Mouse (Mus musculus) ovary, adult 10 weeks (tissue): ENCODE measurements around the gene AC129217.1. TPM values are rescaled to one million over a fixed set of nuclear protein-coding genes. Genes with fewer than 3 reads are reported as not detected.

Experiments used
- polyA plus RNA-seq: library from polyadenylated mRNA; stranded (reverse); fragments of 350-450 nt; fragmentation: Illumina TruSeq; extraction: RNeasy Lipid Tissue Mini Kit (QIAGEN cat#74804); gene quantifications from one replicate; pipeline ENCODE4 v1.2.3, GENCODE M21; 2014

AC129217.1 gene
- polyA plus RNA-seq = 3.6 TPM

DNA sequence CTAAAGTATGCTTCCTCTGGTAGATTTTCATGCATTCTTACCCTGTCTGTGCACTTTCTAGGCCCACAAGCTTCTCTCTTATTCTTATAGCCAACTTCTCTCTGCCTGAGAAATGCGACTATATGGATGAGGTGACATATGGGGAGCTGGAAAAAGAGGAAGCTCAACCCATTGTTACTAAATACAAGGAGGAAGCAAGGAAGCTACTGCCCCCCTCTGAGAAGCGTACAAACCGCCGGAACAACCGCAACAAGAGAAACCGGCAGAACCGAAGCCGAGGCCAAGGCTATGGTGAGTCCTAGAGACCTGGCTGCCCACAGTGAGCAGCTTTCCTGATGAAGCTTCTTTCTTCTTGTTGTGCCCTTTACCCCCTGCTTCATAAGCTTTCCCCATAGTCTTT is at the start of gene AC129217.1:
AC129217.1 (plus strand) TSS at position 114 of the 400 bp plus-strand sequence.

DNA sequence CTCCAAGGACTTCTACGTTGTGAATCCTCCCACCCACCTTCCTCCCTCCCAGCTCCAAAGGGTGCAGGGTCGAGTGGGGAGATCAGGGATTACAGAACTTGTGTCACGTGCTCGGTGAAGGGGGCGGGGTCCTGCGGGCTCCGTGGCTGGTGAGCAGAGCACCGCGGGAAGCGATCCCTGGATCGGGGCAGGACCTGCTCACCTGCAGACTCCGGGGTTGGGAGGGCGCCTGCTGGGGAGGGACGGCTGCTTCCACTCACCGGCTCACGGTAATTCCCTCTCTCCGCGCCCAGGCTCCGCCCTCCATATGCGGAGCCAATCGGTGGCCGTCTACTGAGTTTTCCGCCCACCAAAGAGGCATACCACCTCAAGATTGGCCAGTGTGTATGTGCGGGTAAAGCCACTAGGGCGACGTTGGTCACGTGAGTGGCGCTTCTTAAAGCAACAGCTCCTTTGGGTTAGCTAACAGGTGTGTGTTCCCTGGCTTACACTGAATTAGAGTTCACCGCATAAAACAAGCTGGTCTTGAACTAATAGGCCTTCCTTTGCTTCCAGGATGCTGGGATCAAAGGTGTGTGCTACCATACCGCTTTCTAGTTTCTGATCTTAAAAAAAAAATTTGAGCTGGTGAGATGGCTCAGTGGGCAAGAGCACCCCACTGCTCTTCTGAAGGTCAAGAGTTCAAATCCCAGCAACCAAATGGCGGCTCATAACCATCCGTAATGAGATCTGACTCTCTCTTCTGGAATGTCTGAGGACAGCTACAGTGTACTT is 43.4 kb upstream of the AC129217.1 start, which contains the start of gene Taf6l:
Taf6l (minus strand) TSS at position 410 of the 774 bp plus-strand sequence.

DNA sequence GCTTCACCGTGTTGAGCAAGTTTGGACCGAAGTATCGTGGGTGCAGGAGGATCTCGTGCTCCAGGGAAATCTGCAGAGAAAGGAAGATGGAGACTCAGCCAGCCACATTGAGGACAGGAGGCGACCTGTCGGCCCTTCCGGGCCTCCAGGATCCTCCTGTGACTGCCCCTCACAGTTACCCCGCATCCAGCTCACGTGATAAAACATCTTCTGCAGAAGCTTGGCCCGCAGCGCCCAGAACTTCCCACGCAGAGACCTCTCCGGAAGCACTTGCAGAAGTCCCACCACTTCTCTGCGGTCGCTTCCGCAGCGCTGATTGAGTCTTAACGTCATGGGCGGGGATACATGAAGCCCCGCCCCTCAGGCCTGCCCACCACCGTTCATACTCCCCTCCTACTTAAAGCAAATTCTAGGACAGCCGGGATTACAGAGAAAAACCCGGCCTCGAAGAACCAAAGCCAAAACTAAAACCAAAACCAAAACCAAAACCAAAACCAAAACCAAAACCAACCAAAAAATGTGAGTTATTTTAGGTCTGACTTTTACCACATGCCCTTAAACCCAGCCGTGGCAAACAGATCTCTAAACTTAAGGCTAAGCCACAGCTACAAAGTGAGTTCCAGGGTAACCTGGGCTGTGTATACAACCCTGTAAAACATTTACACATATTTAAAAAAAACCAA is 31.2 kb upstream of the AC129217.1 start, which contains the start of gene Polr2g:
Polr2g (minus strand) TSS at position 314 of the 683 bp plus-strand sequence.

DNA sequence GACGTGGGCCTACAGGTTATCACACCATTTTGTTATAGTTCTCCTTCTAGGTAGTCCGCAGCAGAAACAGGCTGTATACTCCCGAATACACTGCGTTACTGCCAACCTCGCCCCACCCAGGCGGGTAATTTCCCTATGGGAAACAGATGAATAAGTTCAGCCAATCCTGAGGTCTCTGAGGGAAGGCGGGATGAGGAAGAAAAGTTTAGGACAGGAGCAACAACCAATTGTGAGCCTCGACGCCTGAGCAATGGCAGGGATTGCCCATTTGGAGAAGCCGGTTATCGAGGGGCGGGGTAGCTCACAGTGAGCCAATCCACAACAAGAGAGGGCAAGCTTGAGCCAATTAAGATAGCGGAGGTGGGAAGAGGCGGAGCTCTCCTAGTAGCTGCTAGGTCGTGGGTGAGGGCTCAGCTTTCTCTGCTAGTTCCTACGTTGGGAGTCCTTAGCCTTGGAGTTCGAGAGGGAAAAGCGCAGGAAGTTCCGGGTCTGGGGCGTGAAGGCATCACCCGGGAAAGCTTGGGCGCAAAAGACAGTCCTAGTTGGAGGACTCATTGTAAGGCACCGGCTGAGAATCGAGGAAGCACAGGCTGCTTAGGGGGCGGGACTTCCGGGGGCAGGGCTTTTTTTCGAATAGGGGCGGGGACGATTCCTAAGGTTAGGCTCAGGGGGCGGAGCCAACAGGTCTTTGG is 27.3 kb upstream of the AC129217.1 start, which contains the start of gene Zbtb3:
Zbtb3 (plus strand) TSS at position 426 of the 692 bp plus-strand sequence.

DNA sequence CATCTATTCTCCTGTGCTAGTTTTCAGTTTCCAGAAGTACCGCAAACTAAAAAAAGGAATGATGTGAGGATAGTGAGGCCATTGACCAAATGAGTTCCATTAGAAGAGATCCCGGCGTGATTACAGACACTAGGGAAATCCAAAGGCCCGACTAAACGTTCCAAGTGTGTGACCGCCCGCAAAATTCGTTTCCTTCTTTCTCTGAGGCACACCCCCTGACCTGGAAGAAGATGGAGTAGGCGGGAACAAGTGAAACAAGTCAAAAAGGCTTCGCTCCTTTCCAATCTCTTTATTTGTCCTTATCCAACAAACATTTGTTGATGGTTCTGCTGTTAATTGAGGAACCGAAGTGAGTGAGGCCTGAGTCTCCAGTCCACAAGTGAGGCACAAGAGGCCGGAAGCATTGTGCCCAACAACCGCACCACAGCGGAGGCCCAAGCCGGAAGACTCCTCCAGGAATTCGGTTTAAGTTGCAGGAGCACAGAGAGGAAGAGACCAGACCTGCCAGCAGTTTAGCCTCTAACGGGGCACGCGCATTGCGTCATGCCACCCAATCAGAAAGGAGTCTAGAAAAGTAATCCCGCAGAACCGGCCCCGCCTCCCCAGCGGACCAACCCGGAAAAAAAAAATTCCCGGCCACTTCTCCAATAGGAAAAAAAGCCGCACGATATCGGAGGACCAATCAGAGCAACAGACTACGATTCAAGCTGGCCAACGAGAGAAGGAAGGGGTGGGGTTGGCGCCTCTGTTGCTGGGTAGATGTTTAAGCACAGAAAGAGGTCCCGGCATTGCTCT is 10.6 kb upstream of the AC129217.1 start, which contains the start of gene Ttc9c:
Ttc9c (minus strand) TSS at position 533 of the 795 bp plus-strand sequence.

DNA sequence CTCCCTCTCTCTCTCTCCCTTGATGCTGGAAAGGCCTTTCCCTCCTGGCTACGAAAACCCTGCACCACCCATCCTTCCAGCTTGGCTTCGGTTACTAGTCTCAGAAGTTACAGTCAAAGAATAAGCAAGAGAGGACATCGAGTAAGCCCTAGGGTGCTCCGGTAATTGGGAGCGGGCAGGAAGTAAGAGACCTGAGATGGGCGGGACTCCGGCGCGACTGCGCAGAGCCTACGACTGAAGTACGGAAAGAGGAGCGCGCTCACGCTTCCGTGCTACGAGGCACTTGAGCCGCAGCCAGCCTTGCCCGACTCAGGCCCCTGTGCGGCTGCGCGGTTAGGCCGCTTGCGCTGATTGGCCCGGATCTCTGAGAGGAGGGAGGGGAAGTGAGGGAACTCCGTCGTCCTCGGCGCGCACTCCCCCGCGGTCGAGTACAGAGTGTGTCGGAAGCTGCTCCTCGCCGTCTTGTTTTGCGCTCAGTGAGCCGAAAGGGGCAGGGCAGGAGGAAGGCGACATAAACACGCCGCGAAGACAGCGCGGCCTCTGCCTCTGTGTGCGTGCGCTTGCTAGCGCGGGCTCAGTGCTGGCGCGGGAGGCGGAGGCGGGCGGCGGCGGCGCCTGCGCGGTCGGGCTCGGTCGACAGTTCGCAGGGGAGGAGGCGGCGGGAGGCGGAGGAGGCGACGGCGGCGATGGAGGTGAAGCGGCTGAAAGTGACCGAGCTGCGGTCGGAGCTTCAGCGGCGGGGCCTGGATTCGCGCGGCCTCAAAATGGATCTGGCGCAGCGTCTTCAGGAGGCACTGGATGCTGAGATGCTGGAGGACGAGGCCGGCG is 9.8 kb upstream of the AC129217.1 start, which contains the start of gene Hnrnpul2:
Hnrnpul2 (plus strand) TSS at position 415 of the 828 bp plus-strand sequence.

DNA sequence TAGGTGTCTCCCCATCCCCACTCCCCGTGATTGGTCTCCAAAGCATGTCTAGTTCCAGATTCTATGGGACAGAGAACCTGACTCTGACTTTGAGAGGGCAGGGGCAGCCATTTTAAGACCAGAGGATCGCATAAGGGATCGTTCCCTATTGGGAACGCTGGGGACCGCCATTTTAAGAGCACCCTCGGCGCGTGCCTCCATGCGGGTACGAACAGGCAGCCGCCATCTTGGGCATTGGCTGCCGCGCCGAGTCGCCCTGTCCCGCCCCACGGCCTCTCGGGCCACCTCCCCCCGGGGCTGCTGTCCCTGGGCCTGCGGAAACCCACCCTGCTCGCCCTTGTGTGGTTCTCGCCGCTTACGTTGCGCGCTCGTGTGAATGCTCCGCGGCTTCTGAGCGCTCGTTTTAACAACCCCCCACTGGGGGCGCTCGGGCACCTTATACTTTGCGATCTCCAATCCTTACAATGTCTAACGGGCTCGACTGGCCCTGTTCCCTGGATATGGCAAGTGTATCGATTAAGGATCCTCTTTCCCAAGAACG is 7.7 kb downstream of the AC129217.1 start, which contains the start of gene Bscl2:
Bscl2 (plus strand) TSS at position 217 of the 541 bp plus-strand sequence.

DNA sequence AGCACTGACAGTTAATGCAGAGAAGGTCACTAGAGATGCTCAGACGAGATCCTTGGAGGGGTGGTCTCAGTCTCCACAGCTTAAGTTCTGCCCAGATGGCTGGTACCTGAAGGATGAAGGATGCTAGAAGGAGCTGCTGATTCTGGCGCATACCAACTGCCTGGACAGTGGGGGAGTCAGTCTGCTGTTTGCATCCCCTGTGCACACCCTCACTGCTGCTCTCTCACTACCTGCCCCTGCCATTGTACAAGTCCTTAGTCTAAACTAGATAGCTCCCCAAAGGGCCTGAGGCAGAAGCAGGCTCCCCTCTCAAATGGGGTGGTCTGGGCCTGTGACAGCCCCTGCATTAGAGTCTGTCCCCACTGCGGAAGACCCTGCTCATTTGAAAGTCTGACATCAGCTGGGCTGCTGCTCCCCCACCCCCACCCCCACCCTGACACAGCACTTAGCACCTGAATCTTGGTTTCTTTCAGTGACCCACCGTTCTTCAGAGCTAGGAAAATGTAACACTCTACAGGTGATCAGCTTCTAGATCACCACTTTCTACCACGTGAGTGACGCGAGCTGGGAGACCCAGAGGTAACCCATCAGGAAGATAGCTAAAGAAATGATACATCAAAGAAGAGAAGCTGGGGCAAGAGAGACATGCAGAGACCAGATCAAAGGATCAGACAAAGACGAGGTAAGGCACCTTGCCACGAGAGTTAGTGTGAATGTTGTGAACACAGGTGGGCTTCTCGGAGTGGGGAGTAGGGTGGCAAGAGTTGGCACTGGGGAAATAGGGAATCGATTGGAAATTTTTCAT is 9.7 kb downstream of the AC129217.1 start, which contains the start of gene Gng3:
Gng3 (minus strand) TSS at position 92 of the 805 bp plus-strand sequence.

DNA sequence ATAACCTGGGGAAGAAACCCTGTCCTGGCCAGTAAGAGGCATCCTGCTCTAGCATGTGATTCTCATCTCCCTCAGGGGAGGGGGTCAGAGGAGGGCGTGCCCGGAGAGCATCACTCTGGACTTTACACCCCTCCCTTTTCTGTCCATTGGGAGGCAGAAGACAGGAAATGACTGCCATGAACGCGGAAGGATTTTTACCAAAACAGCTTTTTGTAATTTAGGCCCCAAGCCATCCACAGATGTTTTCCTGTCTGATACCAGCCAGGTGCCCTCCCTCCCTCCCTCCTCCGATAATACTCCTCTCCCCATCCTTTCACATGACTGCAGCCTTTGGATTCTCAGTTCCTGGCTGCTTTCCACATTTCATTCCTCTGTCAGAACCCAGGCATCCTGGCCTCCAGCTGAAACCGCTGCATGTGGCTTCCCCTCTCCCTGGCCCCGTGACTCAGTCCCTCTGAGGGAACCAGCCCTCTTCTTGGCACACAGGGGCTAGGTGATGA is 20.9 kb downstream of the AC129217.1 start, which contains the start of gene Lrrn4cl:
Lrrn4cl (plus strand) TSS at position 367 of the 500 bp plus-strand sequence.

DNA sequence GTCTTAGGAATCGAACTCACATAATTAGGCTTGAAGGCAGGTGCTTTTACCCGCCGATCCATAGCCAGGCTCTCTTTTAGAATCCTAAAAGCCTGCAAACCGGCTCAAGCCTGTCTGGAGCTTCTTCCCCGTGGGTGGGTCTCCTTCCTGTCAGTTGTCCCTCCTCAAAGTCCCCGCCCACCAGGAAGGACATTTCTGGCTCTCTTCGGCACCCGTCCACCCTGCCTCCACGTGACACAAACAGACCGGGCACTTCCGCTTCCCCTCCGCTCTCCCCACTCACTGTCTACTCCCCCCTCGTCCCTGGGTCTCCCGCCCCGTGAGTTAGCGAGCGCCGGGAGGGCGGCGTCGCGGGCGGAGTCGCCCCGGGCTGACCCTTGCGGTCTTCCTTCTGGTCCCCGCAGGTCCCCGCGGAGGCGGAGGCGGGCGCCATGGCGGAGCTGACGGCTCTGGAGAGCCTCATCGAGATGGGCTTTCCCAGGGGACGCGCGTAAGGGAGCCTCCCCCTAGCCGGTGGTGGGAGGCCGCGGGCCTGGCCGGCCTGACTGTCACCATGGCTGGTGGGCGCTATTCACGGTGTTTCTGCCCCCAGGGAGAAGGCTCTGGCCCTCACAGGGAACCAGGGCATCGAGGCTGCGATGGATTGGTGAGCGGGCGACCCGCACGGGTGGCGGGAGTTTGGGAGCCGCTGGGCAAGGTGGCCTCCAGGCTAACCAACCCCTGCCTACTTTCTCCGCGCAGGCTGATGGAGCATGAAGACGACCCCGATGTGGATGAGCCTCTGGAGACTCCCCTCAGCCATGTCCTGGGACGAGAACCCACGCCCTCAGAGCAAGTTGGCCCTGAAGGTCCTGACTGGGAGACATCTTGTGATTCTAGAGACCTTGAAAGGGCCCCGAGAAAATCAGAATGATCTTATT is 42.0 kb downstream of the AC129217.1 start, which contains the start of gene Ubxn1:
Ubxn1 (plus strand) TSS at position 230 of the 920 bp plus-strand sequence.

DNA sequence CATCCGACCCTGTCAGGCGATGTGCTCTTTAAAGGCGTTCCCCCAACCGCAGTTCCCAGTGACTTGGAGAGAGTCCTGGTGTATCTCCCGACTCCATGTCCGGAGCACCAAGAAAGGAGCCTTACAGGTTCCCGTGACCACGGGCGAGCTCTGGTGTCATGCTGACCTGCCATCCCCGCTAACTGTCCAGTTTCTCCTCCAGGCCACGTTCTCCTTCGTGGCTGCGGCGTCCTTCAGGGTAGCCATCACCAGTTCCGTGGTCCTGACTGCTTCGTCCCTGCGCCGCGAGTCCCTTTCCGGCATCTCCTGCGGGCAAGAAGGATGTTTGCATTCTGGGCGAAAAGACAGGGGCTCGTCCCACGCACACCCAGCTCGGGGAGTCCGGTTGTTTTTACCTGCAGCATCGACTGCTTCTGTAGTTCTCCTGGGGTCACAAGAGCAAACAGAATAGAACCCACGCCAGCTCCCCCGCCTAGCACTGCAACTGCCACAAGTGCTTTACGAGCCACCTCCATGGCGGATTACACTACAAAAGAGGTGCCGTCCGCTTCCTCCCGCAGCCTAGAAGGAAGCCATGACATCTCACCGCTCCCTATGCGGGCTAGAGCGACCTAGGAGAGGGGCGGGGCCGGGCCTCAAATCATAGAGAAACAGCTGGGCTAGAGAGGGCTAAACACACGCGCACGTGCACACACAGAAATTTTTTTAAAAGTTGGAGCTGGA is 50.9 kb downstream of the AC129217.1 start, which contains the start of gene Uqcc3:
Uqcc3 (minus strand) TSS at position 613 of the 723 bp plus-strand sequence.

DNA sequence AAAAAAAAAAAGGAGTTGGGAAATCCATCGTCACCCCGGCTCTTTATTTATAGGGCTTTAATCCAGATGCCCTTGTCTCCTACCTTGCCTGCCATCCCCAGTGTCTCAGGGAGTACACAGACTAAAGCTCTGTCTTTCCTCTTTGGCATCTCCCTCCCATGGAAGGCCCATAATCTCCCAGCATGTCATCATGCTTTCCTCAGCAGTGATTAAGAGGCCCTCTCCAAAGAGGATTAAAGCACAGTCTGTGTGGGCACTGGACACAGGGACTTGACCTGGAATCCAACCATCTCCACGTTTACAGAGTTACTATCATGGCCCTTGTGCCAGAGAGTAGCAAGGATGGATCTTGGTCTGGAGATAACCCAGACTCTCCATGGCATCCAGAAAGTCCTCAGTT is 54.0 kb downstream of the AC129217.1 start, which contains the start of the genes Lbhd1 and Gm49403:
Lbhd1 (plus strand) TSS at position 117 of the 400 bp plus-strand sequence.
Gm49403 (plus strand) TSS at position 315 of the 400 bp plus-strand sequence.

DNA sequence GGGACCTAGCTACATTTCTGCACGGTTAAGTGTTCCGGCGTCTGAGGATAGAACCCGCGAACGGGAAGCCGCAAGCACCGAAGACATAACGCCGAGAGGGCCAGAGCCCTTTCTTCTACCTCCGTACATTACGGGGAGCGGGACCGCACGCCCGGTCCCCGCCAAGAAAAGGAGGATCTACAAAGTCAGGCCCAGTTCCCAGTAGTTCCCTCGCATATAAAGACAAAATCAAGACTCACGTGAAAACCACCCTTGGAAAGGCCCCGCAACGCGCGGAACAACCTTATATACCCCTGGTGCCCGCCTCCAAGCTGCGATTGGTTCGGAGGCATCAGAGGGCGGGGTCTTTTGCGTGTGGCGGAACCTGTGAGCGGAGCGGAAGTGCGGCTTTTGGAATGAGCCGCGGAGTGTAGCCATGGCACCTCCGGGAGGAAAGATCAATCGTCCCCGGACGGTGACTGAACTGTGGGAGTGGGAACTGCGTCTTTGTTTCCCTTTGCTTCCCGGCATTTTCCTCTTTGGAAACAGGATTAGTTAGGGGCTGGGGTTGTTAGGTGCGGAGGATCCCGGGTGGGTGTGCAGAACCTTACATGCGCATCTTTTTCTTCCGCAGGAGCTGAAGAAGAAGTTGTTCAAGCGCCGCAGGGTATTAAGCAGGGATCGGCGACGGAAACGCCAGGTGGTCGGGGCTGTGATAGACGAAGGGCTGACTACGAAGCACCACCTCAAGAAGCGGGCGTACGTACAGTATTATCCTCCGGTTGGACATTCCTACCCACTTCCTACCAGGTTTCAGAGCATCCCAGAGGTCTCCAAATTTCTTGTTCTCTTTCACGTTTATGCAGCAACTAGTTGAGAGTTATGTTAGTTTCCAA is 59.2 kb downstream of the AC129217.1 start, which contains the start of the genes 1810009A15Rik and Gm49416:
1810009A15Rik (plus strand) TSS at position 343 of the 875 bp plus-strand sequence.
Gm49416 (plus strand) TSS at position 416 of the 875 bp plus-strand sequence.

